Mouse (Mus musculus) megakaryocyte-erythroid progenitor cell, adult 5-6 weeks (primary cell): ENCODE data around the gene Uba52. TPM values are rescaled to one million over a fixed set of nuclear protein-coding genes. Genes with fewer than 3 reads are reported as not detected.

Source experiments
- ATAC-seq: replicated peaks from 2 replicates; pipeline ENCODE4 v1.8.0; 2016; ENCODE audit warnings: mild to moderate bottlenecking, inconsistent platforms; ENCODE audit not compliant: severe bottlenecking, poor library complexity, low FRiP score, low TSS enrichment
- total RNA-seq, 2 experiments: library from RNA; stranded (forward) in 1 of 2; stranded (reverse) in 1 of 2; fragments of 200-1000, 215-1000 nt in 1 of 2; fragments of >200 nt in 1 of 2; fragmentation: Nextera tagmentation in 1 of 2; gene quantifications; 2 replicates each; pipeline ENCODE4 v1.2.3; 2014 to 2017

Uba52 gene
- total RNA-seq, 2 experiments from 2014 or later: 2,751 to 4,463 TPM

- ATAC-seq: no peak
These were observed 46.4 kb downstream of the Uba52 start for GRCm38 (mm10) chr8:70464162-70464561.

- ATAC-seq: no peak
These were observed 47.3 kb downstream of the Uba52 start for GRCm38 (mm10) chr8:70463306-70463705.

DNA sequence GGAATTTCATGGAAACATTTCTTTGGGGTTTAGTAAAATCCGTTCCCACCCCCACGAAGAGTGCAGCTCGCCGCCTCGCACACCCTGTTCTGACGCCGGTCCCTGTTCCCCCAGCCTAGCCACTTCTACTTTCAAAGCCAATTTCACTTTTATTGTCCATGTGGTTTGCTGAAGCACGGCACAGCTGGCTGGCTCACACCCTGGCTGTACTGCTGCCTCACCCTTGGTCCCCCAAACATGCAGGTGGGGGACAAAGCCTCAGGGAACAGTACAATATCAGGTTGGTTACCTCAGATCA is 48.1 kb downstream of the Uba52 start:
- ATAC-seq: no peak

- no peak for ATAC-seq
These were observed 48.7 kb downstream of the Uba52 start for GRCm38 (mm10) chr8:70461765-70462515.

- no peak for ATAC-seq
These were observed 50.0 kb downstream of the Uba52 start for GRCm38 (mm10) chr8:70460606-70461005.

GRCm38 (mm10) chr8:70460199-70460598 is 50.4 kb downstream of the Uba52 start:
- no peak for ATAC-seq

DNA sequence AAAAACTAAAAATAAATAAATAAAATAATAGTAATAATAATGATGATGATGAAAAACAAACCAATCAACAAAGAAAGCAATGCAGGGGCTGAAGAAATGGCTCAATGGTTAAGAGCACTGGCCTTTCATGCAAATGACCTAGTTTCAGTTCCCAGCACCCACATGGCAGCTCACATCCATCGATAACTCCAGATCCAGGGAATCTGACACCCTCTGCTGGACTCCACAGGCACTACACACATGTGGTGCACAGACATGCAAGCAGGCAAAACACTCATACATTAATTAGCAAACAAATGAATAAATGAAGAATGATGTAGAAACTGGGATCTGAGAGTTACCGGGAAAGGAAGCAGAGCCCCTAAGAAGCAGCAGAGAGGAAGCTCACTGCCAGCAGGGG is 51.0 kb downstream of the Uba52 start:
- no peak for ATAC-seq

GRCm38 (mm10) chr8:70458462-70458861 is 52.1 kb downstream of the Uba52 start:
- ATAC-seq: no peak

Other genes starting within 250 kb of the Uba52 start
- 5.5 and 9.6 TPM in 2 replicates for gene Homer3, start 228.0 kb downstream of the Uba52 start, total RNA-seq (2014; fragmentation: Nextera tagmentation)
- gene Homer3, start 228.0 kb downstream of the Uba52 start, total RNA-seq (2017): 0.56 and 8.0 TPM in 2 replicates
- gene Ddx49, start 208.3 kb downstream of the Uba52 start, total RNA-seq (2014; fragmentation: Nextera tagmentation): 50.3 and 54.2 TPM in 2 replicates
- gene Ddx49, start 208.3 kb downstream of the Uba52 start, total RNA-seq (2017): 116 and 154 TPM in 2 replicates
- 127 and 153 TPM in 2 replicates for gene Cope, start 208.3 kb downstream of the Uba52 start, total RNA-seq (2014; fragmentation: Nextera tagmentation)
- gene Cope, start 208.3 kb downstream of the Uba52 start, total RNA-seq (2017): 56.3 and 64.1 TPM in 2 replicates
- not detected in 2 replicates for gene Cers1, start 195.0 kb downstream of the Uba52 start, total RNA-seq (2014; fragmentation: Nextera tagmentation)
- not detected in 2 replicates for gene Cers1, start 195.0 kb downstream of the Uba52 start, total RNA-seq (2017)
- not detected in 2 replicates for gene Gdf1, start 181.0 kb downstream of the Uba52 start, total RNA-seq (2014; fragmentation: Nextera tagmentation)
- gene Gdf1, start 181.0 kb downstream of the Uba52 start, total RNA-seq (2017): not detected in 2 replicates
- 44.1 and 46.9 TPM in 2 replicates for gene Upf1, start 157.5 kb downstream of the Uba52 start, total RNA-seq (2014; fragmentation: Nextera tagmentation)
- gene Upf1, start 157.5 kb downstream of the Uba52 start, total RNA-seq (2017): 26.7 and 46.7 TPM in 2 replicates
- 0.15 and 1.2 TPM in 2 replicates for gene Comp, start 137.2 kb downstream of the Uba52 start, total RNA-seq (2014; fragmentation: Nextera tagmentation)
- 2.3 TPM in 1 of 2 replicates, not detected in the other for gene Comp, start 137.2 kb downstream of the Uba52 start, total RNA-seq (2017)
- gene Crtc1, start 71.2 kb downstream of the Uba52 start, total RNA-seq (2014; fragmentation: Nextera tagmentation): 15.6 and 21.7 TPM in 2 replicates
- gene Crtc1, start 71.2 kb downstream of the Uba52 start, total RNA-seq (2017): 1.1 and 1.3 TPM in 2 replicates
- 8.4 and 9.5 TPM in 2 replicates for gene Klhl26, start 33.8 kb downstream of the Uba52 start, total RNA-seq (2014; fragmentation: Nextera tagmentation)
- gene Klhl26, start 33.8 kb downstream of the Uba52 start, total RNA-seq (2017): 6.0 and 8.2 TPM in 2 replicates
- not detected in 2 replicates for gene Tmem59l, start 23.4 kb downstream of the Uba52 start, total RNA-seq (2014; fragmentation: Nextera tagmentation)
- gene Tmem59l, start 23.4 kb downstream of the Uba52 start, total RNA-seq (2017): not detected in 2 replicates
- gene Crlf1, start 17.6 kb downstream of the Uba52 start, total RNA-seq (2014; fragmentation: Nextera tagmentation): 0.30 and 2.3 TPM in 2 replicates
- not detected in 2 replicates for gene Crlf1, start 17.6 kb downstream of the Uba52 start, total RNA-seq (2017)
- 53.5 and 57.0 TPM in 2 replicates for gene Rex1bd, start 4.0 kb downstream of the Uba52 start, total RNA-seq (2014; fragmentation: Nextera tagmentation)
- 25.8 and 48.7 TPM in 2 replicates for gene Rex1bd, start 4.0 kb downstream of the Uba52 start, total RNA-seq (2017)
- gene Fkbp8, start 16.9 kb upstream of the Uba52 start, total RNA-seq (2014; fragmentation: Nextera tagmentation): 140 and 265 TPM in 2 replicates
- gene Fkbp8, start 16.9 kb upstream of the Uba52 start, total RNA-seq (2017): 172 and 176 TPM in 2 replicates
- gene Kxd1, start 17.2 kb upstream of the Uba52 start, total RNA-seq (2014; fragmentation: Nextera tagmentation): 78.1 and 81.8 TPM in 2 replicates
- 65.5 and 93.7 TPM in 2 replicates for gene Kxd1, start 17.2 kb upstream of the Uba52 start, total RNA-seq (2017)
- 14.7 and 22.0 TPM in 2 replicates for gene Ell, start 28.7 kb upstream of the Uba52 start, total RNA-seq (2014; fragmentation: Nextera tagmentation)
- gene Ell, start 28.7 kb upstream of the Uba52 start, total RNA-seq (2017): 7.9 and 10.7 TPM in 2 replicates
- 74.1 and 91.0 TPM in 2 replicates for gene Isyna1, start 83.6 kb upstream of the Uba52 start, total RNA-seq (2014; fragmentation: Nextera tagmentation)
- 36.5 and 51.5 TPM in 2 replicates for gene Isyna1, start 83.6 kb upstream of the Uba52 start, total RNA-seq (2017)
- gene Ssbp4, start 98.1 kb upstream of the Uba52 start, total RNA-seq (2014; fragmentation: Nextera tagmentation): 39.7 and 83.5 TPM in 2 replicates
- 77.5 and 98.5 TPM in 2 replicates for gene Ssbp4, start 98.1 kb upstream of the Uba52 start, total RNA-seq (2017)
- 0.37 and 0.69 TPM in 2 replicates for gene Lrrc25, start 105.4 kb upstream of the Uba52 start, total RNA-seq (2014; fragmentation: Nextera tagmentation)
- gene Lrrc25, start 105.4 kb upstream of the Uba52 start, total RNA-seq (2017): 0.15 and 0.61 TPM in 2 replicates
- gene Gdf15, start 121.7 kb upstream of the Uba52 start, total RNA-seq (2014; fragmentation: Nextera tagmentation): not detected in 2 replicates
- not detected in 2 replicates for gene Gdf15, start 121.7 kb upstream of the Uba52 start, total RNA-seq (2017)
- 6.3 and 8.8 TPM in 2 replicates for gene Pgpep1, start 149.6 kb upstream of the Uba52 start, total RNA-seq (2014; fragmentation: Nextera tagmentation)
- 4.6 and 5.1 TPM in 2 replicates for gene Pgpep1, start 149.6 kb upstream of the Uba52 start, total RNA-seq (2017)
- 286 and 287 TPM in 2 replicates for gene Lsm4, start 162.4 kb upstream of the Uba52 start, total RNA-seq (2014; fragmentation: Nextera tagmentation)
- gene Lsm4, start 162.4 kb upstream of the Uba52 start, total RNA-seq (2017): 240 and 290 TPM in 2 replicates
- 18.8 and 34.4 TPM in 2 replicates for gene Jund, start 188.1 kb upstream of the Uba52 start, total RNA-seq (2014; fragmentation: Nextera tagmentation)
- gene Jund, start 188.1 kb upstream of the Uba52 start, total RNA-seq (2017): 44.8 and 48.7 TPM in 2 replicates
- gene Iqcn, start 192.7 kb upstream of the Uba52 start, total RNA-seq (2014; fragmentation: Nextera tagmentation): not detected in 2 replicates
- gene Iqcn, start 192.7 kb upstream of the Uba52 start, total RNA-seq (2017): not detected in 2 replicates
- gene Gm3336, start 207.7 kb upstream of the Uba52 start, total RNA-seq (2014; fragmentation: Nextera tagmentation): not detected in 2 replicates
- not detected in 2 replicates for gene Gm3336, start 207.7 kb upstream of the Uba52 start, total RNA-seq (2017)
- gene Pde4c, start 212.9 kb upstream of the Uba52 start, total RNA-seq (2014; fragmentation: Nextera tagmentation): 0.28 TPM in 1 of 2 replicates, not detected in the other
- not detected in 2 replicates for gene Pde4c, start 212.9 kb upstream of the Uba52 start, total RNA-seq (2017)
- 1.8 and 7.0 TPM in 2 replicates for gene Rab3a, start 243.9 kb upstream of the Uba52 start, total RNA-seq (2014; fragmentation: Nextera tagmentation)
- 1.2 and 2.8 TPM in 2 replicates for gene Rab3a, start 243.9 kb upstream of the Uba52 start, total RNA-seq (2017)